In the genomic region with DNA sequence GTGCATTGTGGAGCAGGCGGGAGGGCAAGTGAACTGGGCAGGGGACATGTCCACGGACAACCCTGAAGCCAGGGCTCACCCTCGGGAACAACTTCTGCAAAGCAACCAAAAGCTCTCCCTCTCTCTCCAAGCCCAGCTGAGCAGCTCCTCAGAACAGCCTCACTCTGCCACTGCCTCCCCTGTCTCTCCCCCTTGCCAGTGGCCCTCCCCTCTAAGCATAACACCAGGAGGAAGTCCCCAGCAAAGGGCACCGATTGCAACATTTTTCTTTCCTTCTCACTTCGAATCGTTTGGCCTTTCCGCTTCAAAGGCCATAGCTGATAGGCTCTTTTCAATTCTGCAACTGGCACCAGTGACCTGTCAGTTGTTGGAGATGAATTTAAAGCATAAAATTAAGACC, we compare ENCODE assay signal across 24 mouse cellular contexts.
"Had no signal": no experiment of that assay in that cellular context is flagged by ENCODE, and none has a peak within 500 bp of the region (broad histone marks: within the 10 kb centered on the region; RNA-seq: fewer than 3 reads in every experiment).

No protein-coding gene starts in this region.

- H3K9ac ChIP-seq: heart, embryonic 12.5 days; hindbrain, embryonic 12.5 days; hindbrain, embryonic 14.5 days; kidney, embryonic 15.5 days; limb, embryonic 12.5 days; liver, embryonic 13.5 days had no signal

- H3K4me3 ChIP-seq: heart, embryonic 10.5 days; heart, embryonic 12.5 days; hindbrain, embryonic 10.5 days; hindbrain, embryonic 12.5 days; kidney, embryonic 15.5 days; limb, embryonic 10.5 days; limb, embryonic 12.5 days; liver, embryonic 13.5 days had no signal

- H3K27ac ChIP-seq: heart, embryonic 10.5 days; hindbrain, embryonic 10.5 days; hindbrain, embryonic 12.5 days; hindbrain, embryonic 14.5 days; kidney, embryonic 15.5 days; kidney, postnatal 0 days; limb, embryonic 10.5 days; limb, embryonic 12.5 days; liver, embryonic 13.5 days had no signal

- H3K9me3 ChIP-seq: heart, embryonic 10.5 days; heart, embryonic 12.5 days; hindbrain, embryonic 10.5 days; hindbrain, embryonic 12.5 days; kidney, embryonic 15.5 days; limb, embryonic 10.5 days; limb, embryonic 12.5 days; liver, embryonic 13.5 days had no signal

- ATAC-seq: intestine, embryonic 16.5 days had no signal

- H3K36me3 ChIP-seq: heart, embryonic 10.5 days; heart, embryonic 12.5 days; hindbrain, embryonic 10.5 days; hindbrain, embryonic 12.5 days; kidney, embryonic 15.5 days; limb, embryonic 10.5 days; limb, embryonic 12.5 days; liver, embryonic 13.5 days had no signal

- H3K4me2 ChIP-seq: heart, embryonic 12.5 days; hindbrain, embryonic 12.5 days; hindbrain, embryonic 14.5 days; kidney, embryonic 15.5 days; limb, embryonic 12.5 days; liver, embryonic 11.5 days; liver, embryonic 13.5 days had no signal

- DNase-seq: gastrocnemius, postnatal 14 days; gastrocnemius, postnatal 36 days; heart, adult 18-20 months; heart, postnatal 10 days; heart, postnatal 36 days; kidney, adult 11 months; kidney, adult 2 months; kidney, adult 9 months; kidney, postnatal 14 days; kidney, postnatal 36 days; layer of hippocampus, adult 9-11 months; liver; liver, embryonic 13.5 days had no signal
